Mouse (Mus musculus) intestine, postnatal 0 days (tissue): ENCODE measurements at regions not wholly inside any gene's neighbourhood (a gene's known extent, or its start where the extent isn't known, plus 50 kb on each side); places are given as distances from the start of the nearest gene placed in this dataset.

Source experiments
- ATAC-seq: fragments of 200-750 bp; cut with Nextera tagmentation; 2 replicates; pipeline ENCODE4 v1.8.0; 2017; ENCODE audit warnings: mild to moderate bottlenecking, moderate TSS enrichment, moderate library complexity
- H3K27ac ChIP-seq: fragments of 300-500 bp; sonication (generic); 2 replicates; pipeline ENCODE4 v1.5.1; 2014; ENCODE audit warnings: mild to moderate bottlenecking, low read depth, low read length, moderate library complexity
- H3K27me3 ChIP-seq: fragments of 300-500 bp; sonication (generic); replicated peaks from 2 replicates; pipeline ENCODE4 v1.6.1; 2014; ENCODE audit warnings: low read length, mixed read lengths; ENCODE audit not compliant: control insufficient read depth, insufficient read depth
- H3K36me3 ChIP-seq: fragments of 300-500 bp; sonication (generic); 2 replicates; pipeline ENCODE4 v1.6.1; 2014; ENCODE audit warnings: mild to moderate bottlenecking, moderate library complexity; ENCODE audit not compliant: control insufficient read depth, insufficient read depth
- H3K4me1 ChIP-seq: fragments of 300-500 bp; sonication (generic); replicated peaks from 2 replicates; pipeline ENCODE4 v1.6.1; 2014; ENCODE audit warnings: antibody characterized with exemption, low read length, mixed read lengths; ENCODE audit not compliant: control insufficient read depth, insufficient read depth
- H3K4me2 ChIP-seq: fragments of 300-500 bp; sonication (generic); replicated peaks from 2 replicates; pipeline ENCODE4 v1.6.1; 2014; ENCODE audit warnings: low read depth, mild to moderate bottlenecking, moderate library complexity
- H3K4me3 ChIP-seq: fragments of 300-500 bp; sonication (generic); 2 replicates; pipeline ENCODE4 v1.5.1; 2014; ENCODE audit warnings: low read depth, low read length
- H3K9ac ChIP-seq: fragments of 300-500 bp; sonication (generic); 2 replicates; pipeline ENCODE4 v1.6.1; 2014; ENCODE audit warnings: mild to moderate bottlenecking, low read depth, low read length
- H3K9me3 ChIP-seq: fragments of 300-500 bp; sonication (generic); 2 replicates; pipeline ENCODE4 v1.6.1; 2016; ENCODE audit warnings: mixed run types; ENCODE audit not compliant: control insufficient read depth
- CTCF ChIP-seq: sonication (generic); IDR thresholded peaks from 2 replicates; pipeline ENCODE4 v1.5.1; 2016; ENCODE audit warnings: low read depth, mild to moderate bottlenecking, control low read depth, antibody characterized with exemption, moderate library complexity
- WGBS: fragments of 180-500 bp; shearing (Covaris S2); extraction: QIAGEN DNeasy Blood & Tissue Kit; methylation state at CpG from one replicate; pipeline ENCODE4 v1.1.7; 2014; 5-methylcytosine and 5-hydroxymethylcytosine counted together

DNA sequence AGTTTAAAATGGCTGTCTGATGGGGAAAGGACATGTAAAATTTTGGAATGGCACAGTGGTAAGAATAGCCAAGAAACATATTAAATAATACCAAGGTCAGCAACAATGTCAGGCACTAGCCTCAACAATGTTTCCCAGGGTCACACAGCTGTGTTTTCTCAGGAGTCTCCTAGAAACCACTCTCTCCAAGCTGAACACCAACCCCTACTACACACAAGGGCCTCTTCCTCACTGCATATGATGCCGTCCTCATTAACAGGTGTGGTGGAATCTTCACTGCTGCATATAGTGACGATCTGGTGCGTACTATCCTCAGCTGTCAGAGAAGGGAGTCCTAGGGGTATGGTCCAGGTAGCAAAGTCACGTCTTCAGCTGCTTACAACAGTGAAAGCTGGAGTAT lies 1275.4 kb upstream of the A1bg start:
- H3K36me3 ChIP-seq: no peaks in the 10 kb centered on the region
- 93% methylated on average over 4 of the region's 4 CpGs for WGBS
- H3K4me3 ChIP-seq: no peak overlapping the region
- H3K27me3 ChIP-seq: no peaks in the 10 kb centered on the region
- no peak for ATAC-seq
- H3K4me1 ChIP-seq: no peaks in the 10 kb centered on the region; the same call in 1 of the 2 replicates
- no peak overlapping the region for H3K27ac ChIP-seq
- TF ChIP-seq CTCF: no peak
- H3K4me2 ChIP-seq: no peak overlapping the region
- H3K9ac ChIP-seq: no peak overlapping the region
- H3K9me3 ChIP-seq: no peaks in the 10 kb centered on the region

DNA sequence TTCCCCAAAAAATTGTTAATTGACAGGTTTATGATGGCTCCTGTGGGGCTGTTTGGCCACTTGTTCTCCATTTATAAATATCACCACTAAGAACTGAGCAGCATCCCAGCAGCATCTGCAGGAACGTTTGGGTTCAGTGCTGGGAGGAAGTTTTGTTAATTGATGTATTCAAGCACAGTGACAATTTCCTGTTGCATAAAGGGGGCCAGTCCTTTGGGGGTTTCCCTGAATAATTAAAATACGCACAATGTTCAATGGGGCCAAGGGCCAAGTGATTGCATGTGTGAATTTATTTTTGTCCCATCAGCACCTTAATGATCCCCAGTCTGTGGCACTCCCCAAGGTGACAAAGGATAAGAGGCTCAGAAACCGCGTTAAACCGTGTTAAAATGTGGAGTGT lies 1272.6 kb upstream of the A1bg start:
- 73% methylated on average over 5 of the region's 5 CpGs for WGBS

DNA sequence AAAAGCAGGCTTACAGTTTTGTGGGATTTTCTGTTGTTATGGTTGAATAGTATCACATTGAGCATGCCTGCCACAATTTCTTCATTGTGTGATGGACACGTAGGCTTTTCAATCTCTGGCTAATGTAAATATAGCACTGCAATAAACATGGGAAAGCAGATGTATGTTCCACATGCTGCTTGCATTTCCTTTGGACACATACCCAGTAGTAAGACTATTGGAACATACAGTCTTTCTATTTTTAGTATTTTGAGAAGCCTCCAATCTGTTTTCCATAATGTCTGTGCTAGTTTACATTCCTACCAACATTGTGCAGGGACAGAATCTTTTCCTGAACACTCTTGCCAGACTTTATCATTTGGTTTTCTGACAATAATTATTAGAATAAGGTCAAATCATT lies 1269.9 kb upstream of the A1bg start:
- Histone ChIP-seq H3K36me3 (no peaks in the 10 kb centered on the region), H3K4me1 (no peaks in the 10 kb centered on the region), H3K9ac (no peak overlapping the region), H3K4me3 (no peak overlapping the region), H3K4me2 (no peak overlapping the region), H3K9me3 (no peaks in the 10 kb centered on the region), H3K27me3 (no peaks in the 10 kb centered on the region), H3K27ac (no peak overlapping the region)
- ATAC-seq: no peak
- 63% methylated on average over 1 of the region's 1 CpGs for WGBS
- no peak for TF ChIP-seq CTCF

More for the DNA sequence above, 1272.6 kb upstream of the A1bg start:
- H3K4me2 ChIP-seq: no peak overlapping the region
- H3K4me1 ChIP-seq: no peaks in the 10 kb centered on the region
- no peak overlapping the region for H3K9ac ChIP-seq
- no peaks in the 10 kb centered on the region for H3K9me3 ChIP-seq
- no peak for TF ChIP-seq CTCF
- no peaks in the 10 kb centered on the region for H3K36me3 ChIP-seq
- no peak for ATAC-seq
- no peak overlapping the region for H3K4me3 ChIP-seq
- no peaks in the 10 kb centered on the region for H3K27me3 ChIP-seq
- H3K27ac ChIP-seq: no peak overlapping the region

DNA sequence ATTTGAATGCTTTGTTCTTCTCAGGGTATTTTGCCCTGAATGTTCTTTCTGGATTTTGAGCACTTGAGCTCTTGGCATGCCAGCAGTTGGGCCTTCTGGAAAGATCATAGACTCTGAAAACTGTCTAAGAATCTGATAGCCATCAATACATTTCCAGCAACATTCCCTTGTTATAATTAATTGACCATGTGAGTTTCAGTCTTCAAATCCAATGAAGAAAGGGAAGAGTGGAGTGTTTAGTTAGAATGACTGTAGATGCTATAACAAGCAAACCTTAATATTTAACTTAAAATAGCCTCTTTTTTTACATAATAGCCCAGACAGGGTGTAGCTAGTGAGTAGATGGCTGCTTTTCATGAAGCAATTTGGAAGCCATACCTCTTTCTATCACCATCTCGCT lies 1268.8 kb upstream of the A1bg start:
- no peaks in the 10 kb centered on the region for H3K4me1 ChIP-seq
- ATAC-seq: no peak
- 90% methylated on average over 1 of the region's 1 CpGs for WGBS
- H3K27me3 ChIP-seq: no peaks in the 10 kb centered on the region
- H3K4me2 ChIP-seq: no peak overlapping the region
- no peak overlapping the region for H3K4me3 ChIP-seq
- H3K27ac ChIP-seq: no peak overlapping the region
- H3K36me3 ChIP-seq: no peaks in the 10 kb centered on the region
- TF ChIP-seq CTCF: no peak
- H3K9ac ChIP-seq: no peak overlapping the region
- H3K9me3 ChIP-seq: no peaks in the 10 kb centered on the region

DNA sequence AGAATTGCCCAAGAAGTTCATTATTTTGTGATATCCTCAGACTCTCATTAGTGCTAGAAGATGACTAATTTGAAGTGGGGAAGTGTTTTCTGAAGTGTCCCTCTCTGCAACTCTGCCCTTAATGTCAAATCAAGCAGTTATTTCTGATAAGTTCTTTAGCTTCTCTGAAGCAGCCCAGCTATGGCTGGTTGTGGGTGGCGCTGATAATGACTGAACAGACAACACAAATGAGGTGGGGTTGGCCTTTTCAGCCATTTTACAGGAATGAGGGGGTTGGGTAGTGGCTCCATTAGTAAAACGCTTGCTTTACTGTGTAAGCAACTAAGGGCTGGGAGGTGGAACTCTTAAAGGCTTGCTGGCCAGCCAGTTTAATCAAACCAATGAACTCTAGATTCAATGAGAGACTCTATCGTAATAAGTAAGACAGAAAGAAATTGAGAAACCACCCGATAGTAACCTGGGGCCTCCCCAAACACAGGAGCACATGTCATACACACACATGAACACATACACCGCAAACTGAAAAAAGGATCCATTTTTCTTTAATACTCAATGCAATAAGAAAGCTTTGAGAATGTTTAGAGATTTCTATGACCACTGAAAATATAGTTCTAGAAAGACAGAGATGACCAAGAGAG lies 1268.3 kb upstream of the A1bg start:
- Histone ChIP-seq H3K4me1 (no peaks in the 10 kb centered on the region), H3K4me3 (no peak overlapping the region), H3K27me3 (no peaks in the 10 kb centered on the region), H3K4me2 (no peak overlapping the region), H3K9me3 (no peaks in the 10 kb centered on the region), H3K27ac (no peak overlapping the region), H3K36me3 (no peaks in the 10 kb centered on the region), H3K9ac (no peak overlapping the region)
- ATAC-seq: no peak
- no peak for TF ChIP-seq CTCF
- WGBS: 89% methylated on average over 5 of the region's 5 CpGs

DNA sequence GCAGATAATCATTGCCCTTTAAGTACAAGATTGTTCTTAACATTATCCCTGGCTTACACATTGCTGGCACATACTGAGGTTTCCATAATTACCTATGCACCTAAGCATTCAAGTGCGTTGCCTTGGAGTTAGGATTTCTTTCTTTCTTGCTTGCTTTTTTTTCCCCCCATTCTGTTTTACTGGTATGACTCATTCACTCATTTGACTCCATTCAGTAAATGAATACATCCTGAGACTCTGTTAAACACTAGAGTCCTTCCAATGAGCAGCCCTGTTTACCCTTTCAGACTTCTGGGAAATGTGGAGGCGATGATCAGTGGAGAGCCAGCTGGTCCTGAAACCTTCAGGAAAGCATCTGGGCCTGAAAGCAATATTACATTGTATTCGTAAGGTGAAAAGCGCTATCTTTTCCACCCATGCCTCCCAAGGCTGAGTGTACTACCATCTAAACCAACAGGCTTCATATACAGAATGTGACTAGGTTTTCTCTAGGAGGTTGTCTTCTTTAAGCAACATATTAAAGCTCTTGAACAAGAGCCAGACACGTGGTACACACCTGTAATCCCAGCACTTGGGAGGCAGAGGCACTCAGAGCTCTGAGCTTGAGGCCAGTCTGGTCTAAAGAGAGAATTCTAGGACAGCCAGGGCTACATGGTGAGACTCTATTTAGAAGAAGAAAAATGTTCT lies 1267.6 kb upstream of the A1bg start:
- TF ChIP-seq CTCF: no peak
- Histone ChIP-seq H3K27me3 (no peaks in the 10 kb centered on the region), H3K9ac (no peak overlapping the region), H3K9me3 (no peaks in the 10 kb centered on the region), H3K4me3 (no peak overlapping the region), H3K4me1 (no peaks in the 10 kb centered on the region), H3K4me2 (no peak overlapping the region), H3K36me3 (no peaks in the 10 kb centered on the region), H3K27ac (no peak overlapping the region)
- WGBS: 83% methylated on average over 5 of the region's 5 CpGs
- no peak for ATAC-seq
